Comparison of ENCODE assay signal across 11 mouse cellular contexts in genomic region chr4:138677579-138677978, GRCm38 (mm10). TPM values are rescaled to one million over a fixed set of nuclear protein-coding genes. Genes with fewer than 3 reads are reported as not detected.
A peak's percentile ranks its signal among the peaks of the same experiment; 100 is the strongest.
DNase-seq lines count a peak whose midpoint lies in the region.
"Had no signal": no experiment of that assay in that cellular context is flagged by ENCODE, and none has a peak within 500 bp of the region (broad histone marks: within the 10 kb centered on the region; RNA-seq: fewer than 3 reads in every experiment).

No protein-coding gene starts in this region.

- peaks cover 37% of the 10 kb centered on the region for H3K27me3 ChIP-seq in heart, embryonic 10.5 days (ENCODE audit: insufficient read depth, poor library complexity, severe bottlenecking)
- H3K27me3 ChIP-seq: Patski had no signal

- intact Hi-C loops in left cerebral cortex, postnatal 36 days (cut with DNase I) = no loop called here

- no peak overlapping the region for H3K27ac ChIP-seq in heart, embryonic 10.5 days
- H3K27ac ChIP-seq: heart, embryonic 15.5 days had no signal

- peak; percentile 10 for DNase-seq in thymus, postnatal 4 days
- no peak for DNase-seq in thymus, postnatal 0 days (ENCODE audit: low spot score)
- peak; percentile 55 to 63 for DNase-seq in frontal cortex, postnatal 14 days (ENCODE audit: low spot score in 2 of 2)
- peak; percentile 59 to 61 for DNase-seq in left cerebral cortex, postnatal 36 days (ENCODE audit: low spot score in 2 of 2)
- DNase-seq in right cerebral cortex, postnatal 14 days = peak; percentile 85
- DNase-seq in thymus, adult 18-20 months = no peak
- DNase-seq in heart, embryonic 10.5 days (ENCODE audit: low spot score) = no peak
- no peak for DNase-seq in T-cell, adult 2 months (ENCODE audit: low spot score)

- no peak overlapping the region for H3K4me3 ChIP-seq in heart, embryonic 10.5 days
- H3K4me3 ChIP-seq: heart, embryonic 15.5 days; myocyte had no signal

- no peaks in the 10 kb centered on the region for H3K4me1 ChIP-seq in heart, embryonic 10.5 days

- no peaks in the 10 kb centered on the region for H3K9me3 ChIP-seq in heart, embryonic 10.5 days
- H3K9me3 ChIP-seq: heart, embryonic 15.5 days had no signal

- WGBS in heart, embryonic 10.5 days = 23% methylated on average over 16 of the region's 16 CpGs

- H3K36me3 ChIP-seq in heart, embryonic 10.5 days = no peaks in the 10 kb centered on the region
- H3K36me3 ChIP-seq: heart, embryonic 15.5 days had no signal

RNA-seq across cellular contexts. Expression of gene Vwa5b1, which starts 41.9 kb away (rescaled TPM):
- not detected in 2 replicates for polyA plus RNA-seq in thymus, postnatal 0 days (2015; fragmentation: Nextera tagmentation; extraction: Ambion mirVana)
- total RNA-seq in left cerebral cortex, postnatal 36 days (2021) = 1 to 10 TPM; 4.9 to 5.0 TPM
- polyA plus RNA-seq in heart, embryonic 10.5 days (2016; fragmentation: Nextera tagmentation; extraction: Ambion mirVana) = 0.01 and 0.14 TPM in 2 replicates
- polyA plus RNA-seq: heart, embryonic 15.5 days; myocyte had no signal

RNA-seq across cellular contexts. Expression of gene Pla2g2c, which starts 47.0 kb away (rescaled TPM):
- polyA plus RNA-seq in thymus, postnatal 0 days (2015; fragmentation: Nextera tagmentation; extraction: Ambion mirVana) = 0.15 and 0.25 TPM in 2 replicates
- under 1 TPM; 0.22 to 0.39 TPM for total RNA-seq in left cerebral cortex, postnatal 36 days (2021)
- 0.31 and 0.49 TPM in 2 replicates for polyA plus RNA-seq in heart, embryonic 10.5 days (2016; fragmentation: Nextera tagmentation; extraction: Ambion mirVana)
- polyA plus RNA-seq: myocyte, Patski had no signal

RNA-seq across cellular contexts. Expression of gene Ubxn10, which starts 59.4 kb away (rescaled TPM):
- 0.41 and 0.46 TPM in 2 replicates for polyA plus RNA-seq in thymus, postnatal 0 days (2015; fragmentation: Nextera tagmentation; extraction: Ambion mirVana)
- total RNA-seq in left cerebral cortex, postnatal 36 days (2021) = 1 to 10 TPM; 1.3 to 1.5 TPM
- 1.0 and 1.3 TPM in 2 replicates for polyA plus RNA-seq in heart, embryonic 10.5 days (2016; fragmentation: Nextera tagmentation; extraction: Ambion mirVana)
- polyA plus RNA-seq: myocyte, Patski had no signal

Comparison
In these comparisons a context has a peak if more than half of its experiments do, and no peak if none do; other contexts are left out.
1. DNase-seq: peak in thymus, postnatal 4 days (single experiment), frontal cortex, postnatal 14 days (2 of 2), left cerebral cortex, postnatal 36 days (2 of 2) and right cerebral cortex, postnatal 14 days (single experiment); none in thymus, postnatal 0 days (single experiment), thymus, adult 18-20 months (0 of 2), heart, embryonic 10.5 days (single experiment) and T-cell, adult 2 months (single experiment).